Mouse (Mus musculus) hindbrain, postnatal 0 days (tissue): ENCODE data around the gene Tpgs1. TPM values are rescaled to one million over a fixed set of nuclear protein-coding genes. Genes with fewer than 3 reads are reported as not detected.

Experiments used
- ATAC-seq: fragments of 200-750 bp; cut with Nextera tagmentation; 2 replicates; pipeline ENCODE4 v1.8.0; 2017; ENCODE audit warnings: mild to moderate bottlenecking, moderate TSS enrichment, moderate library complexity
- DNase-seq: peaks from one replicate; pipeline ENCODE4 v3.0.0-alpha.2; 2015; ENCODE audit warnings: low spot score
- H3K27ac ChIP-seq: fragments of 300-500 bp; sonication (generic); 2 replicates; pipeline ENCODE4 v1.5.1; 2014; ENCODE audit warnings: mild to moderate bottlenecking
- H3K27me3 ChIP-seq: fragments of 300-500 bp; sonication (generic); 2 replicates; pipeline ENCODE4 v1.6.1; 2014; ENCODE audit warnings: low read length, mixed read lengths; ENCODE audit not compliant: insufficient read depth
- H3K36me3 ChIP-seq: fragments of 300-500 bp; sonication (generic); 2 replicates; pipeline ENCODE4 v1.6.1; 2014; ENCODE audit warnings: low read length, mixed read lengths; ENCODE audit not compliant: insufficient read depth
- H3K4me1 ChIP-seq: fragments of 300-500 bp; sonication (generic); 2 replicates; pipeline ENCODE4 v1.6.1; 2014; ENCODE audit warnings: antibody characterized with exemption, low read length, mixed read lengths; ENCODE audit not compliant: insufficient read depth
- H3K4me2 ChIP-seq: fragments of 300-500 bp; sonication (generic); 2 replicates; pipeline ENCODE4 v1.6.1; 2014; ENCODE audit warnings: low read depth, mild to moderate bottlenecking, low read length, moderate library complexity, mixed read lengths
- H3K4me3 ChIP-seq: fragments of 300-500 bp; sonication (generic); 2 replicates; pipeline ENCODE4 v1.5.1; 2014; ENCODE audit warnings: low read length
- H3K9ac ChIP-seq: fragments of 300-500 bp; sonication (generic); replicated peaks from 2 replicates; pipeline ENCODE4 v1.6.1; 2014; ENCODE audit warnings: mild to moderate bottlenecking, low read length, moderate library complexity, mixed read lengths
- H3K9me3 ChIP-seq: fragments of 300-500 bp; sonication (generic); 2 replicates; pipeline ENCODE4 v1.6.1; 2016; ENCODE audit warnings: low read length, mixed read lengths
- CTCF ChIP-seq: IDR thresholded peaks from 2 replicates; pipeline ENCODE4 v1.5.1; 2016; ENCODE audit warnings: antibody characterized with exemption, control low read depth, low read depth
- WGBS: fragments of 180-500 bp; shearing (Covaris S2); extraction: QIAGEN DNeasy Blood & Tissue Kit; methylation state at CpG from one replicate; pipeline ENCODE4 v1.1.7; 2014; 5-methylcytosine and 5-hydroxymethylcytosine counted together
- polyA plus RNA-seq: library from polyadenylated mRNA; unstranded; fragments of >200 nt; fragmentation: Nextera tagmentation; extraction: Ambion mirVana; gene quantifications from 2 replicates; pipeline ENCODE4 v1.2.1, GENCODE M21; 2015
- total RNA-seq: library from RNA; depleted of rRNA; stranded (reverse); fragments of >200 nt; gene quantifications from 2 replicates; pipeline ENCODE4 v1.2.3, GENCODE M21; 2014

The Tpgs1 gene
- total and polyA plus RNA-seq, 2 experiments from 2014 or later = 117 to 132 TPM

- ATAC-seq (peak; percentile 94), DNase-seq (peak; percentile 100)
- Histone ChIP-seq H3K27ac (peak within 1 kb of the TSS; percentile 84), H3K4me1 (peaks cover 23% of the 10 kb centered on the region), H3K9ac (peak within 1 kb of the TSS; percentile 91), H3K4me2 (peak within 1 kb of the TSS; percentile 91), H3K36me3 (no peaks in the 10 kb centered on the region), H3K4me3 (peak within 1 kb of the TSS; percentile 69), H3K27me3 (no peaks in the 10 kb centered on the region), H3K9me3 (no peaks in the 10 kb centered on the region)
- under 1% methylated on average over 59 of the region's 65 CpGs for WGBS
- TF ChIP-seq CTCF = peak; percentile 73
Observed at GRCm38 (mm10) chr10:79704065-79704969, 35.1 kb downstream of the Tpgs1 start, which contains the start of gene Bsg. Gene Bsg, plus strand, starts transcription at chr10:79704491.

DNA sequence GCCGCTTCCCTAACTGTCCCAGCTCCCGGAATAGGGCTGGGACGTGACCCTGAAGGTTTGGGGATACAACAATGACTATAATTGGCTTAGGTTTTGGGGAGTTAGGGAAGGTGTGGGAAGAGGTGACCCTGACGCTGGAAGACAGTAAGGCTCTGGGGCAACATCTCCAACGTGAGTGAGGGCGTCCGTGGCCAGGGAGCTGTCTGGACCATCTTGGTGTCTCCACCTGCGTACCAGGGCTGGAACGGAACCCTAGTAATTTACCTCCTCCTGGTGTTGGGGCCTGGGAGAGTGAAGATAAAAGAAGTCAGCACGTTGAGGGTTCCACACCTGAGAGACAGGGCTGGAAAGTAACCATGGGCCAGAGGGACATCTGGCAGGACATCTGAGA lies 35.8 kb downstream of the Tpgs1 start:
- Histone ChIP-seq H3K4me3 (peak overlapping the region; percentile 69), H3K27me3 (no peaks in the 10 kb centered on the region), H3K36me3 (peaks cover 5% of the 10 kb centered on the region), H3K9me3 (no peaks in the 10 kb centered on the region), H3K9ac (peak overlapping the region; percentile 91), H3K4me1 (peaks cover 23% of the 10 kb centered on the region), H3K4me2 (peak overlapping the region; percentile 91), H3K27ac (peak overlapping the region; percentile 84)
- ATAC-seq (no peak), DNase-seq (no peak)
- 7% methylated on average over 10 of the region's 10 CpGs for WGBS
- no peak for TF ChIP-seq CTCF

DNA sequence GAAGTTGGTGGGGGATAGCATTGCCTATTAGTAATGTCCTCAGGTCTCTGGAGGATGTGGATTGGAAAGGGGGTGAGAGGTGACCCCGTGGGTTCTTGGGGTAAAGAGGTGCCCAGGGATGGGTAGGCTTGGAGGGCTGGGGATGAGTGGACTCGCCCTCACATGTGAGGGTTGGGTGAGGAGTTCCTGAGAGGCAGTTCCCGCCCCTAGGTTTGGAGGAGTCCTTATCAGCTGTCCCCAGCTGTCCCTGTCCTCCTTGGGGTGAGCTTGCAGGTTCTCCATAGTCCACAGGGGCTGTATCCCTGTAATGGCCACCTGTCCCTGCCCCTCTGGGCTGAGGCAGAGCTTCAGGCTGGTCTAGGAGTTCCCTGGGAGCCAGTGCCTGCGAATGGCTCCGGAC lies 36.8 kb downstream of the Tpgs1 start:
- peak overlapping the region; percentile 91; the same call in 1 of the 2 replicates for H3K9ac ChIP-seq
- H3K27ac ChIP-seq = peak overlapping the region; percentile 45
- H3K9me3 ChIP-seq = no peaks in the 10 kb centered on the region
- peak overlapping the region; percentile 91 for H3K4me2 ChIP-seq
- WGBS = 86% methylated on average over 5 of the region's 5 CpGs
- peaks cover 15% of the 10 kb centered on the region for H3K36me3 ChIP-seq
- H3K27me3 ChIP-seq = no peaks in the 10 kb centered on the region
- H3K4me3 ChIP-seq = peak overlapping the region; percentile 69
- no peak for TF ChIP-seq CTCF
- DNase-seq = no peak
- ATAC-seq = no peak
- peaks cover 23% of the 10 kb centered on the region for H3K4me1 ChIP-seq

- Histone ChIP-seq H3K27ac (peak overlapping the region; percentile 45), H3K36me3 (peaks cover 21% of the 10 kb centered on the region), H3K4me3 (peak overlapping the region; percentile 69), H3K4me1 (peaks cover 23% of the 10 kb centered on the region), H3K9ac (peak overlapping the region; percentile 91; the same call in 1 of the 2 replicates), H3K27me3 (no peaks in the 10 kb centered on the region), H3K9me3 (no peaks in the 10 kb centered on the region), H3K4me2 (peak overlapping the region; percentile 91)
- 66% methylated on average over 5 of the region's 5 CpGs for WGBS
- no peak for ATAC-seq
- DNase-seq = no peak
- no peak for TF ChIP-seq CTCF
Observed at GRCm38 (mm10) chr10:79706406-79707094, 37.4 kb downstream of the Tpgs1 start.

DNA sequence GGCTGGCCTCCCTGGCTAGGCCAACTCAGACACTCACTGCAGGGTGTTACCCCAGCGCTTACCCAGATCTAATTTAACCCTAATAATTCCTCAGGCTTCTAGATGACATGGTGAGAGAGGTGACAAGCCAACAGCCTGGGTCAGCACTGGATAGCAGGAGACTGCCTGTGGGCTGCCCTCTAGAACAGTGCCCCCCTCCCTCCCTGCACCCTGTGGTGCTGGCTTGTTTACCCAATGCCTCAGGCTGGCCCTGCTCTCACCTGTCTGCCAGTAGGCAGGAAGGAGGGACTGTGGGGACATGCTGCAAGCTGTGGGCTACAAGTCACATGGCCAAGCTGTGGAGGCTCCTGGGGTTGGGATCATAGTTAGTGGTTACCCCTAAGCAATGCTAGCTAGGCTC lies 38.0 kb downstream of the Tpgs1 start:
- Histone ChIP-seq H3K4me1 (peaks cover 23% of the 10 kb centered on the region), H3K36me3 (peaks cover 27% of the 10 kb centered on the region), H3K4me3 (peak overlapping the region; percentile 10; the same call in 1 of the 2 replicates), H3K9me3 (no peaks in the 10 kb centered on the region), H3K27me3 (no peaks in the 10 kb centered on the region), H3K9ac (peak overlapping the region; percentile 17; the same call in 1 of the 2 replicates), H3K27ac (no peak overlapping the region), H3K4me2 (peak overlapping the region; percentile 91)
- DNase-seq (no peak), ATAC-seq (no peak)
- no peak for TF ChIP-seq CTCF
- WGBS = 73% methylated on average over 1 of the region's 1 CpGs

- no peaks in the 10 kb centered on the region for H3K27me3 ChIP-seq
- H3K4me3 ChIP-seq = peak overlapping the region; percentile 10; the same call in 1 of the 2 replicates
- no peaks in the 10 kb centered on the region for H3K9me3 ChIP-seq
- H3K4me1 ChIP-seq = peaks cover 23% of the 10 kb centered on the region
- ATAC-seq (no peak), DNase-seq (no peak)
- peak overlapping the region; percentile 17; the same call in 1 of the 2 replicates for H3K9ac ChIP-seq
- WGBS = 73% methylated on average over 4 of the region's 4 CpGs
- H3K36me3 ChIP-seq = peaks cover 27% of the 10 kb centered on the region
- H3K4me2 ChIP-seq = peak overlapping the region; percentile 91; the same call in 1 of the 2 replicates
- no peak overlapping the region for H3K27ac ChIP-seq
- no peak for TF ChIP-seq CTCF
Observed at GRCm38 (mm10) chr10:79707759-79708158, 38.6 kb downstream of the Tpgs1 start.
